Mouse (Mus musculus): ENCODE measurements around the gene Mrpl34. TPM values are rescaled to one million over a fixed set of nuclear protein-coding genes. Genes with fewer than 3 reads are reported as not detected.

Mrpl34 gene
- polyA plus RNA-seq, 1 experiment: 378 TPM

DNA sequence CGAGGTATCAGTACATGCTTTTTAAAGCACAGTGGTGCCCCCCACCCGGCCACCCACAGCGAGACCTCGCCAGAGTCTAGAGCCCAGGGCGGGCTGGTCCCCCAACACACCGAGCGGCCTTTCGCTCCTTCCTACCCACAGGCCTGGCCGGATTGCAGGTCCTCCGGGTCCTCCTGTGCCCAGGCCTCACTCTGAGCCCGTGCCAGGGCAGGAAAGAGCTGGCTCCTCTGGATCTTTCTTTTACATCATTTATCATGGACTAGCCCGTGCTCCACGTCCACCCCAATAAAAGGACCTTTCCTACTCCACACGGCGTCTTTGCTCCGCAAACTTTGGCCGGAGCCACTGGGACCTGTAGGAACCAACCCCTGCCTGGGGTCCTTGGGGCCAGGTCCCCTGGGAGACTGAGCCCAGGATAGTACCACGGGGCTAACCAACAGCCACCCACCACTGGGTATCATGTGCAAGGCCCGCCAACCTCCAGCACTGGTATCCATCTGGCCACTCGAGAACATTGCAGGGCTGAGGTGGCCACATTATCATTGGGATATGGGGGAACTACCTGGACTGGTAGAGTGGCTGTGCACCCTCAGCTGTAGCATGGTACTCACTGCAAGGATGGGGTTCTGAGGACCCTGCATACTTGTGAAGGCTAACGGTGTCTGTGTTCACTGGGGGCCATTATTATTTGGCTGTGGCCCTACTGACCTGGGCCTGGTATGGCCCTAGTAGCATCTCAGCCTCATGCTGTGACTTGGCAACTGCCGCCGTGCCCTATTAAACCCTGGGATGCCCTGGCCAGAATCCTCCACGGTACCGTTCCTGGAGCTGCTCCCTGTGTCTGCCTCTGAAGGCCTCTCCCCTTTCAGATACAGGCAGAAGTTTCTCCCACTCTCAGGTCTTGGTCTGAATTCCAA, 10.3 kb downstream of the Mrpl34 start:
- no peak overlapping the region for H3K4me3 ChIP-seq (ENCODE audit: insufficient read depth, low read depth, low read length)
- peaks cover 8% of the 10 kb centered on the region for H3K4me1 ChIP-seq (ENCODE audit: control insufficient read depth, insufficient read depth, insufficient read length, low read length)
- H3K27ac ChIP-seq (replicated peaks; ENCODE audit: low read depth, low read length): no peak overlapping the region

DNA sequence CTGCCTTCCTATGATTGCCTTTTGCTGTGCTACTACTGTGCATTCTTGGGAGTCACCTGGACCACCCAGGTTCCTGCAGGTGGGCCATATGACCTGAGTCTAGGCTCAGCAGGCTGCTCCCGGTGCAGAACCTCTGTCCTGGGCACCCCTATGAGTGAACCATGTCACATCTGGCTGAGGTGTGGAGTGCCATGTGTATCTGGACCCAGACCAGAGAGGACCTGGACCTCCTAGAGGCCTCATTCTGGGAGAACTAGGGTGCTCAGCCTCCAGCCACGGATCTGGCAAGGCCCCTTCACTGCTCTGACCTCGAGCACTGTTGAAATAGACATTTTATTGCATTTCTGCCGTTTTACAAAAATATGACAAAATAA, 10.9 kb downstream of the Mrpl34 start:
- H3K27ac ChIP-seq (replicated peaks; ENCODE audit: low read depth, low read length): 0 out of 2 replicates have a peak overlapping the region, but pooled peaks have one; percentile 81
- peak overlapping the region; percentile 81 for H3K4me3 ChIP-seq (ENCODE audit: insufficient read depth, low read depth, low read length)
- peaks cover 8% of the 10 kb centered on the region for H3K4me1 ChIP-seq (ENCODE audit: control insufficient read depth, insufficient read depth, insufficient read length, low read length)

DNA sequence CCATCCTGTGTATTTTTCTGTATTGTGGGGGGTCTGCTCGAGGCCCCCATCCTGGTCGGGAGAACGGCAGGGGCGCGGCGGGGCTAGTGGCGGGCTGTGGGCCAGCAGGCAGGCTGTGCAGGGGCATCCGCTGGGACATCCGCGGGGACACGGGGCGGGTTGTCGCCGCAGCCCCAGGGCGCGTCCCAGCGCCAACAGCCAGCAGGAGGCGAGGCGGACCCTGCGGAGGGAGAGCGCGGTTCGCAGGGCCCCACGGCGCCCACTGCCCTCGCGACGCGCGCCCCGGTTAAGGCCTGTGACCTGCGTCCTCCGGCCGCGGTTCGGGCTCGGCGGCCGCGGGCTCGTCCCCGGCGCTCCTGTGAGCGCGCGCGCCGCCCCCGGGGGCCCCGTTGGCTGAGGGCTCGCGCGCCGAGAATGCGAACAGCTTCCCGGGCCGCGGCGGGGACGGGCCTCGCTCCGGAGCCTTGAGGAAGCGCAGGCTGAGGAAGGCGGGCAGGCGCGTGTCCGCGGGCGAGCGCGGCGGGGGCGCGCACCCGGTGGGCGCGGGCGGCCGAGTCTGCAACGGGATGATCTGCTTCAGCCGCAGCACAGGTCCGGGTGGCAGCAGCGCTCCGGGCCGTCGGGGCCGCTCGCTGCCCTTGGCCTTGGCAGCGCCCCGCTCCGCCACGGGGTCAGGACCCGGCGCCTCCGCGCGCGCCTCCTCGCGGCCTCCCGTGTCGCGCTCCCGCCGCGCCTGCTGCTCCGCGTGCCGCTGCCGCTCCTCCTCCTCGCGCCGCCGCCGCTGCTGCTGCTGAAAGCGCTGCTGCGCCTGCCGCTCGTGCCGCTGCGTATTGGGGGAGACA, 11.6 kb downstream of the Mrpl34 start:
- peak overlapping the region; percentile 81 for H3K27ac ChIP-seq (replicated peaks; ENCODE audit: low read depth, low read length)
- H3K4me1 ChIP-seq (ENCODE audit: control insufficient read depth, insufficient read depth, insufficient read length, low read length): peaks cover 8% of the 10 kb centered on the region
- H3K4me3 ChIP-seq (ENCODE audit: insufficient read depth, low read depth, low read length): peak overlapping the region; percentile 81

DNA sequence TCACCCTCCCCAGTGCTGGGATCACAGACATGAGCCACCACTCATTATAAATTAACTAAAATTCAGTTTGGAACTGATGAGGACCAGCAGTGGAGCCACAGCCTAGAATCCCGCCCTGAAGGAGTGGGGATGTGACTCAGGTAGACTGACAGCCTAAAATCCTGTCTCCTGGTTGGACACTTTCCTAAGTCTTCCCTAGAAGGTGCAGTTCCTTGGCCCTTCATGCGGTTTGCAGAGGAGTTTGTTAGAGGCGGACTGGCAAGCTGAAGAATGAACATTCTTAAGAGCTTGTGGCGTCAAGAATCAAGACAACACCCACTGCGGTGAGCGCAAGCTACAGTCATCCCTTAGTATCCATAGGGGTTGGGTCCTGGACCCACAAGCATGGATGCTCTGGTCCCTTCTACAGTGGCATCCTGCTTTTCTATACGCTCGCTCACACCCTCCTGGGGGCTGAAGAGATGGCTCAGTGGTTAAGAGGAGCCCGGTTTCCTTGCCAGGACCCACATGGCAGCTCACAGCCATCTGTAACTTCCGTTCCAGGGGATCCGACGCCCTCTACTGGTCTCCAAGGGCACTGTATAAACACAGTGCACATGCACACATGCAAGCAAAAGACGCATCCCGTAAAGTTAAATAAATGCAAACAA, 12.6 kb downstream of the Mrpl34 start:
- Histone ChIP-seq H3K4me1 (ENCODE audit: control insufficient read depth, insufficient read depth, insufficient read length, low read length) (peaks cover 8% of the 10 kb centered on the region), H3K4me3 (ENCODE audit: insufficient read depth, low read depth, low read length) (no peak overlapping the region), H3K27ac (replicated peaks; ENCODE audit: low read depth, low read length) (no peak overlapping the region)

DNA sequence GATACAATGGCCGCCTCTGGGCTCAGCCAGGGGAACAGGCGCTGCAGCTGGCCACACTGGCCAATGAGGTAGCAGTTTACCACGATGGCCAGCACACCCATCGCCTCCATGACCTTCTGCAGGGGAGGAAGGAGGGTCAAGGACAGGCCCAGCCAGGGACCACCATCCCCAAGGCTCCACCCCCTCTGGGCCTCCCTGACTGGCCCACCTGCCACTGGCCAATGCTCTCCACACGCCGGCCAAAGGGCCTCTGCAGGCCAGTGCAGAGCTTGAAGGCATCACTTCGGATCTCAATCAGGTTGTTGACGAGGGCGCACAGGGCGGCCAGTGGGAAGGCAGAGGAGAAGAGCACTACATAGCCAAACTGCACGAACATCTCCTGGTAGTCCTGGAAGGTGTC, 14.2 kb downstream of the Mrpl34 start:
- H3K27ac ChIP-seq (replicated peaks; ENCODE audit: low read depth, low read length): no peak overlapping the region
- no peak overlapping the region for H3K4me3 ChIP-seq (ENCODE audit: insufficient read depth, low read depth, low read length)
- H3K4me1 ChIP-seq (ENCODE audit: control insufficient read depth, insufficient read depth, insufficient read length, low read length): peaks cover 8% of the 10 kb centered on the region

DNA sequence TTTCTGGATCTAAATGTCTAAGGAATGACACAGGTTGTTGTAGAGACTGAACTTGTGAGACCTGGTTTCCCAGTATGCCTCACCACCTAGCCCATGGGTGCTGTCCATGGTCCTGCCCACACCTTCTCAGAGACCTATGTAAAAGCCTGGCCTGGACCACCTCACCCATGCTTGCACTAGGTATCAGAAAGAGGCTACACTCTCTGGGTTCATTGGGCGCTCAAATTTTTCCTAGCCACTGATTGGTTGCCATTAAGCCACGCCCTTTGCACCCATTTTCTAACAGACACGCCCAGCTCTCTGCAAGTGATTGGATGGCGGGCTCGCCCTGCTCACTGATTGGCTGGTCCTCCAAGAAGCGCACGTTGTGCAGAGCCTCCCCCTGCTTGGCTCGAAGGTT, 19.2 kb downstream of the Mrpl34 start:
- Histone ChIP-seq H3K27ac (replicated peaks; ENCODE audit: low read depth, low read length) (no peak overlapping the region), H3K4me1 (ENCODE audit: control insufficient read depth, insufficient read depth, insufficient read length, low read length) (peaks cover 9% of the 10 kb centered on the region), H3K4me3 (ENCODE audit: insufficient read depth, low read depth, low read length) (no peak overlapping the region)

DNA sequence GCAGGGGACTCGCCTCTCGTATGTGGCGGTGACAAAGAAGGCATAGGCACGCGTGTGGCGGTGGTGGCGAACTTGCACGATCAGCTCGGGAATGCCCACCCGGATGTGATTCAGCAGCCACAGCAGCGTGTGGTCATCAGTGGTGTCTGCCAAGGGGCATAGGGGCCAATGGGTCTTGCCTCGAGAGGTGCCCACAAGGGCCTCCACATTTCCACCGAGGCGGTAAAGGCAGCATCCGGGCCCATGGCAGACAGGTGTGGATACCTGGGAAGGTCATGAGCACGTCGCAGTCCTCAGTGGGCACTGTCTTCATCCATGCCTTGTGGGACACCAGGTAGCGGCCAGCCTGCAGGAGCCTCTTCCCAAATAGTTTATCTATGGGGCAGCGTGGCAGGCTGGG, 20.0 kb downstream of the Mrpl34 start:
- H3K4me3 ChIP-seq (ENCODE audit: insufficient read depth, low read depth, low read length): peak overlapping the region; percentile 86
- peaks cover 14% of the 10 kb centered on the region for H3K4me1 ChIP-seq (ENCODE audit: control insufficient read depth, insufficient read depth, insufficient read length, low read length)
- no peak overlapping the region for H3K27ac ChIP-seq (replicated peaks; ENCODE audit: low read depth, low read length)

DNA sequence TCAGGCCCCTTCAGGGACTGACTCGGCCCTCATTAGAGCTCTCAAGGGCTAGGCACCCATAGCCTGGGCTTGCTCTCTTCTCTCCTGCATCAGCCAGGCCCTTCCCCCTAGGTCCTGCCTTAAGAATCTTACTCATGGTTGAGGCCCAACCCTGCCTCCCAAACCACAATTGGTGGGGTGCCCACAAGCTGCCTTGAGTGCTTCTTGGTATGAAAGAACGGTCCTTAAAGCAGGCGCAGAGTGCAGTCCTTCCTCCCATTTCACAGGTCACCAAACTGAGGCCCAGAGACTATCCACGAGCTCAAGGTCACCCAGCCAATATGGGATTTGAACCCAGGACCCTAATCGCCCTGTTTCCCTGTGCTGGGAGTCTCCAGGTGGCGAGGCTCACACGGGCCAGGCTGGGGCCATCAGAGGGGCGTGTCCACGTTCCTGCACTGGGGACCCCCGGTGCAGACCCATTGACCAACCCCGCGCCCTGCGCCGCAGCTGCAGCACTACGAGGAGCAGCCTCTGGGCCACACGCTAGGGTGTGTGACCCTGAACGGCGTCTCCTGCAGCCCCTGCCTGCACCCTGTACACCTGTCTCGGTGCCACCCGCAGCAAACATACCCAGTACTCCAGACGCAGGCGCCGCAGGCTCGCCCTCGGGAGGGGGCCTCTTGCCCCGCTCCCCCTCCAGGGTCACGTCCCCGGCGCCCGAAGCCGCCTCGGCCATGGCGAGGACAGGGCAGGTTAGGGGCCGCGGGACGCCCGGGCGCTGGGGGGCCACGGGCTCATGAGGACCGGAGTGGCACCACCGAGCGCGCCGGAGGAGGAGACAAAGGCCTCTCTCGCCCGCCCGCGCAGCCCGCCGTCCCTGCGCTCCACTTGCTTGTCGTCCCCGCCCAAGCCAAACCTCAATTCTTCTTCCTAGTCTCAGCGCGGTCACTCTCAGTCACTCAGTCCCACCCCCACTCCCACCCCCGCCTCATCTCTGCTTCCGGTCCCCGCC, 20.7 kb downstream of the Mrpl34 start, which contains the start of gene Ano8:
Gene Ano8, minus strand, starts transcription at position 822 of the 994 bp plus-strand sequence.
- Histone ChIP-seq H3K4me3 (ENCODE audit: insufficient read depth, low read depth, low read length) (peak within 1 kb of the TSS; percentile 86), H3K27ac (replicated peaks; ENCODE audit: low read depth, low read length) (peak within 1 kb of the TSS; percentile 68), H3K4me1 (ENCODE audit: control insufficient read depth, insufficient read depth, insufficient read length, low read length) (peaks cover 14% of the 10 kb centered on the region)

DNA sequence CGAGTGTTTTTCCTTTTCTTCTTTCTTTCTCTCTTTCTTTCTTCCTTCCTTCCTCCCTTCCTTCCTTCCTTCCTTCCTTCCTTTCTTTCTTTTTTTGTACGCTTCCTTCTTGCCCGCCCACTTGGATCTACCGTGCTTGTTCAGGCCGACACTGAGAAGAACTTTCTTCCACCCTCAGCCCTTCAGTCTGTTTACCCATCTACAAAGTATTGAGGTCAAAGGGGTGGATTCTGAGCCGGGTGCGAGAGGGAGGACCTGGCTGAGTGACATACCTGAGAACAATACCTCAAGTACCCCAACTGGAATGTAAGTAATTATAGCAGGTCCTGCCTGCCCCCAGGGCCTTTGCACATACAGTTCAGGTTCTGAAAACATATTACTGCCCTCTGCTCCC, 21.4 kb downstream of the Mrpl34 start:
- H3K4me3 ChIP-seq (ENCODE audit: insufficient read depth, low read depth, low read length): peak overlapping the region; percentile 33
- peak overlapping the region; percentile 68 for H3K27ac ChIP-seq (replicated peaks; ENCODE audit: low read depth, low read length)
- H3K4me1 ChIP-seq (ENCODE audit: control insufficient read depth, insufficient read depth, insufficient read length, low read length): peaks cover 14% of the 10 kb centered on the region

DNA sequence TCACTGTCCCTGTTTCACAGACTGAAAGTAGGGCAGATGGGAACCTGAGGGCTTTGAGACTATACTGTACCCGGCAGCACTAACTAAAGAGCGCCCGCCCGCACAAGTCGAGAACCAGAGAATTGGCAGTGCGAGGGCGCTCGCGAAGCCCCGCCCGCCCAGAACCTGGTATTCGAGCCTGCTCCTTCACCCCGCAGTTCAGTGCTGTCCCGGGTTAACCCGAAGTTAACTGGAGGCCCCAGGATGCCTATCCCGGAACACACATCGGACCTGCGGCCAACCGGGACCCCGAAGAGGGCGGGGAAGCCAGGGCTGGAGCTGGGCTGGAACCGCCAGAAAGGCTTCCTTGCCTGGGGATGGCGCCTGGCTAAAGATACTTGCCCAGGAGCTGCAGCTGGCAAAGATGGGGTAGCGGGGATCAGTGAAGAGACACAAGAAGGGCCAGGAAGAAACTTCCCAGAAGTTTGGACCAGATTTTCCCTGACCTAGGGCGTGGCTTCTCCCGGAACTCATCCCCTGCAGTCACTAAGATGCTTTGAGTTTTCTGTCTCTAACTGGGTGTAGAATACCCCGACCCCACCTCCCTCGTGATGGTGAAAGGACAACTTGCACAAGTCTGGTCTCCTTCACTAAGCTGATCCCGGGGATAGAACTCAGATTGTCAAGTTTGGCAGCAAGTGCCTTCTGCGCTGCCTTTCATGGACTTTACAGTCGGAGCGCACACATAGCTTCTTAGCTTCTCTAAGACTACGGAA, 23.1 kb downstream of the Mrpl34 start, which contains the start of gene Gtpbp3:
Gene Gtpbp3, plus strand, starts transcription at position 413 of the 755 bp plus-strand sequence.
- Histone ChIP-seq H3K4me1 (ENCODE audit: control insufficient read depth, insufficient read depth, insufficient read length, low read length) (peaks cover 14% of the 10 kb centered on the region), H3K4me3 (ENCODE audit: insufficient read depth, low read depth, low read length) (peak within 1 kb of the TSS; percentile 70), H3K27ac (replicated peaks; ENCODE audit: low read depth, low read length) (peak within 1 kb of the TSS; percentile 80)

DNA sequence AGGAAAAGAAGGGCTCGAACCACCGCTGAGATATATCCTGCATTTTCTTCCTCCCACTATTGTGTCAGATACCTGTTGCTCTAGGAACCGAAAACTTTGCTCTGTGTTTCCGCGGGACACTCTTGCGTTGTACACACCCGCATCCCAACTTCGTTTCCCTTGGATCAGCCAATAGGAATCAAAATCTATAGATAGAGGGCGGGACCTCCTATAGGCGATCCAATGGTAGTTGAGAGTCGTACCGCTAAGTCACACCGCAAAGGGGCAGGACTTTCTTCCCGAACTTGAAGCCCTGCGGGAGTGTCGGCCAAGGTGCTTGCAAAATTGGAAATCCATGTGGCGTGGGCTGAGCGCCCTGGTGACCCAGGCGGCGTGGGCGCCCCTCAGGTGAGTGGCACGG, 23.7 kb downstream of the Mrpl34 start:
- Histone ChIP-seq H3K4me3 (ENCODE audit: insufficient read depth, low read depth, low read length) (peak overlapping the region; percentile 70), H3K4me1 (ENCODE audit: control insufficient read depth, insufficient read depth, insufficient read length, low read length) (peaks cover 14% of the 10 kb centered on the region), H3K27ac (replicated peaks; ENCODE audit: low read depth, low read length) (peak overlapping the region; percentile 80)

DNA sequence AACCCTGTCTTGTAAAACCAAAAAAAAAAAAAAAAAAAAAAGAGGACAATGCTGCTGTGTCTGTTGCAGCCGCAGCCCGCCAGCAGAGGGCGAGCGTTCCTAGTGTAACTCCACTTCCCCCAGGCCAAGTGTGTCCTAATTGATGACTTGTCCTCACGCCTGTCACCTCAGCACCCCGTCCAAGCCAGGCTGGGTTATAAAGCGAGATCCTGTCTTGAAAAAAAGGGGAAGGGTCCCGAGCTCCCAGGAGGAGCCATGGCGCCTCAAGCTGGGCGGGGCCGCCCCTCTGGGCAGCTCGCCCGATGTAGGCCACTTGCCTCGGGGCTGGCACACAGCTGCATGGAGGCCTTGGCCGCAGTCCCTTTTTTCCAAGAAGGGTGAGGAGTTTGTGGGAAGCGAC, 30.3 kb downstream of the Mrpl34 start:
- no peak overlapping the region; the same call in 1 of the 2 replicates for H3K4me3 ChIP-seq (ENCODE audit: insufficient read depth, low read depth, low read length)

DNA sequence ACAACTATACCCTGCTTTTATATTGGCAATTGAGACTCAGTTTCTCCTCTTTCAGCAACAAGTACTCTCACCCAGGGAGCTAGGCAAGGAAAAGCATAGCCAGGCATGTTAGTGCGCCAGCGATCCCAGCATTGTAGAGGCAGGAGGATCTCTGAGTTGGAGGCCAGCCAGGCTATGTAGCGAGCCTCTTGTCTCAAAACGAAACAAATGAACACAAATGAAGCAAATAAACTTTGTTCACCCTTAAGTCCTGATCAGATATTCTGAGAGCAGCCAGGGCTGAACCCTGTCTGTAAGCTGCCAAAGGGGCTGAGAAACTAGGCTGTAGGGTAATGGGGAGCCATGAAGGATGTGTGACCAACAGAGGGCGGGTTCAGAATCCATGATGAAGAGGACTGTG, 31.1 kb downstream of the Mrpl34 start:
- Histone ChIP-seq H3K4me3 (ENCODE audit: insufficient read depth, low read depth, low read length) (no peak overlapping the region), H3K4me1 (ENCODE audit: control insufficient read depth, insufficient read depth, insufficient read length, low read length) (peaks cover 28% of the 10 kb centered on the region), H3K27ac (replicated peaks; ENCODE audit: low read depth, low read length) (peak overlapping the region; percentile 47)

More for the DNA sequence above, 30.3 kb downstream of the Mrpl34 start:
- H3K4me1 ChIP-seq (ENCODE audit: control insufficient read depth, insufficient read depth, insufficient read length, low read length): peaks cover 28% of the 10 kb centered on the region
- H3K27ac ChIP-seq (replicated peaks; ENCODE audit: low read depth, low read length): no peak overlapping the region
